Mouse (Mus musculus) testis, postnatal 10 days (tissue): ENCODE results near the gene 9530053A07Rik.

Experiments
- DNase-seq: peaks from one replicate; pipeline ENCODE4 v3.0.0; 2021; ENCODE audit warnings: low spot score

9530053A07Rik gene

DNA sequence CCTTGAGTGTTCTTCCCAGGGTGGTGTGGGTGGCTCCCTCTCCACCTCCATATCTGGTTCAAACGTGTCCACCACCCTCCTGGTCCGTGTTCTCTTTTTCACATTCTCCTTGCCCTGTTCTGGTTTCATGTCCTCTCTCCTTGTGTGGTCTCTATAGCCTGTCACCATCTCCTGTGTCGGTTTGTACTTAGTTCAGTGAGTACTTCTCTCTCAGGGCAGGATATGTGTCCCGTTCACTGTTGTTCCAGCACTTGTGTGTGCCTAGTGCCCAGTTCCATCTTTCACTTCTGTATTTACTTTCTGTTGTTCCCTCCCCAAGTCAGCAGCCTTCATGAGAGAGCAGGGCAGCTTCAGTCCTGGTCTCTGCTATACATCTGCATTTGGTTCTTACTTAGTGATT is 46.1 kb downstream of the 9530053A07Rik start:
- DNase-seq = no peak

DNA sequence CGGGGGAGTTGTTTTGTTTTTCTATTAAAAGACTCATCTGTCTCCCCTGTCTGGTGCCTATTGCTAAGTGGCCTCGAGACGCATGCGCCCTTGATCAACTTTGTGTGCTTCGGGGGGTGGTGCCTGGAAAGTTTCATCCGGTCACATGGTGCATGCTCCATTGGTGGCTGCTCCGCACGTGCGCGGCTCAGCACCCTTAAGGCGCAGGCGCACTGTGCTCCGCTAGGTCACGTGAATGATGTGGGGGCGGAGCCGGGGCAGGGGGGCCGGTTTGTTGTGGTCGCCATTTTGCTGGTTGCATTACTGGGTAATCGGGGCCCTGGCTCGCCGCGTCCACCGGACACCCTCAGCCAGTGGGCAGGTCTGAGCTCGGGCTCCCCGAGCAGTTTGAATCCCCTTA is 50.0 kb downstream of the 9530053A07Rik start, which contains the start of gene Dyrk1b:
Gene Dyrk1b (plus strand): TSS at position 242 of the 400 bp plus-strand sequence.
- DNase-seq = peak; percentile 99

DNA sequence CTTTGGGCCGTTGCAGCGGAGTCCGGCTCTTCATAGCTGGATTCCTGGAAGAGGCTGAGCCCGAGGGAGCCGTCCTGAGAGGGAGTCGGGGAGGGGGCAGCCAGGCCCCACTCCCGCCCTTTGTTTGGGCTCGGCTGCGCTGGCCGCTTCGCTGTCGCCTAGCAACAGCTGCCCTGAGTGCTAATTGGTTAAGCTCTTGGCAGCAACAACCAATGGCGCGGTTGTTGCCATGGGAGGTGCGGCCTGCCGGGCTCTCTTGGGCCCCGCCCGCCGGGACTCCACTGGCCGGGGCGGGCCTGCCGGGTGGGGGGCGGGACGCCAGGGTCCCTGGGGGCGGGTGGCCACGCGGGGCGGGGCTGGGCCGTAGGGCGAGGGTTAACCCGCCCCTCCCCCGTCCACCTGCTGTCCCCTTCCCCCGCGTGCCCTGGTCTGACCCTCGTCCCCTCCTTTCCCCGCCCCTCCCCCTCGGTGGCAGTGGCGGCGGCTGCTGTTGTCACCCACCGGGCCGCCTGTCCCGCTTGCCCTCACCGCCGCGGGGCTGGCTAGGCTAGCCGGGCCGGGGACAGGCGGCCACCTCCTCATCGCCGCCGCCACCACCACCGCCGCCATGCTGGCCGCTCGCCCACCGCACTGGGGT is 50.6 kb downstream of the 9530053A07Rik start:
- peak; percentile 94 for DNase-seq

DNA sequence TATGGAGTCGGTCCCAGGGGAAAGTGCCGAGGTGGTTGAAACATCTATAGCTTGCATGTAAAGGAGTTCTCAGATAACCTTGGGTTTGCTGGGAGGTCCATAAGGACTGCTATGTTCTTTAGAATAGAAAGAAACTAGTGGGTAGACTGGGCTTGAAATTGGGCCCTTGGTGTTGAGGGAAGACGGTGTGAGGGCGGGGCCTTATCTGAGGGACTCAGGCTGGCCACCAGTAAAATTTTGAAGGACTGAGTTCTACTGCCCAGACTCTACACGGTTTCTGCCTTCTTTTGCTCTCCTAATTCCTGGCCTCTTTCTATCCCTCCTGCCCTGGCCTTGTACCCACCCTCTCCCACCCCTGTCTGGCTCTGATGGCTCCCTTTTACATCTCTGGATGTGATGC is 51.6 kb downstream of the 9530053A07Rik start:
- DNase-seq = no peak

DNA sequence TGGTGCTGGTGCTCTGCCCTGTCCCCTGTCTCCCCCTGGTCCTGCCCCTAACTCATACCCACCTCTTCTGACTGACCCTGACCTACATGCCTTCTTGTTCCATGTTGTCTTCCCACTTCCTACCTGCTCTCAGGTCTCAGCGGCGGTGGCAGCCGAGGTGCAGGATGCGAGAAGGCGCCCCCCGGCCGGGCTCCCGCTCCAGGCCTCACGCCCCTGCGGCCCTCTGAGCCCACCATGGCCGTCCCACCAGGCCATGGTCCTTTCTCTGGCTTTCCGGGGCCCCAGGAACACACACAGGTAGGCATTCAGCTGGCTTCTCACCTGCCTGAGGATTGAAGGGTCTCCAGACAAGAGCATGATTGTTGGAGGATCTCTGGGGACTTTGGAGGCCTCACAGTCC is 52.1 kb downstream of the 9530053A07Rik start:
- DNase-seq = no peak

DNA sequence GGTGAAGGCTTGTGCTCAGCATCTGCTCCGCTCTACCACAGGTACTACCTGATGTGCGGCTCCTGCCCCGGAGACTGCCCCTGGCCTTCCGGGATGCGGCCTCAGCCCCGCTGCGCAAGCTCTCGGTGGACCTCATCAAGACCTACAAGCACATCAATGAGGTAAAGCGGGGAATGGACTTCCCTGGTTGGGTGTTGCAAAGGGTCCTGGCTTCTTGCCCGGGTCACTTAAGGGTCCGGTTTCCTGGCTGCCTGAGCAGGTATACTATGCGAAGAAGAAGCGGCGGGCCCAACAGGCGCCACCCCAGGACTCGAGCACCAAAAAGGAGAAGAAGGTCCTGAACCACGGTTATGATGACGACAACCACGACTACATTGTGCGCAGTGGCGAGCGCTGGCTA is 53.1 kb downstream of the 9530053A07Rik start:
- no peak for DNase-seq

DNA sequence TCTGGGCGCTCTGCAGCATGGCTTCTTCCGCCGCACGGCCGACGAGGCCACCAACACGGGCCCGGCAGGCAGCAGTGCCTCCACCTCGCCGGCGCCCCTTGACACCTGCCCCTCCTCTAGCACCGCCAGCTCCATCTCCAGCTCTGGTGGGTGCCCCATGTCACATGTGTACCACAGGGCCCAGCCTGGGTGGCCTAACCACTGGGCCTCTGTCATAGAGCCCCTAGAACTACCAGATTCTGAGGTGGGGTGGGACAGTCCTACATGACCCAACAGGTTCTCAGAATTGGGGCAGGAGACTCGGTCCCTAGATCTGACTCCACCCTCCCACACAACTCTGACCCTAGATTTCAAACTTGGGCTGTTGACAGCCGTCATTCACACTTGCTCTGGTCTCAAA is 56.6 kb downstream of the 9530053A07Rik start:
- no peak for DNase-seq

DNA sequence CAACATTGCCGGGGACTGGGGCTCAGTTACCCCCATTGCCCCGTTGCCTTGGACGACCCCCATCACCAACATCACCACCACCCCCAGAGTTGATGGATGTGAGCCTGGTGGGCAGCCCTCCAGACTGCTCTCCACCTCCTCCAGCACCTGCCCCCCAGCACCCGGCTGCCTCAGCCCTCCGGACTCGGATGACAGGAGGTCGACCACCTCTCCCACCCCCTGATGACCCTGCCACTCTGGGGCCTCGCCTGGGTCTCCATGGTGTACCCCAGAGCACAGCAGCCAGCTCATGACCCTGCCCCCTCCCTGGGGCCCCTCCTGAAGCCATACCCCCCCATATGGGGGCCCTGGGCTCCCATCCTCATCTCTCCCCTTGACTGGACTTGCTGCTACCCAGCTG is 57.4 kb downstream of the 9530053A07Rik start:
- DNase-seq = no peak

DNA sequence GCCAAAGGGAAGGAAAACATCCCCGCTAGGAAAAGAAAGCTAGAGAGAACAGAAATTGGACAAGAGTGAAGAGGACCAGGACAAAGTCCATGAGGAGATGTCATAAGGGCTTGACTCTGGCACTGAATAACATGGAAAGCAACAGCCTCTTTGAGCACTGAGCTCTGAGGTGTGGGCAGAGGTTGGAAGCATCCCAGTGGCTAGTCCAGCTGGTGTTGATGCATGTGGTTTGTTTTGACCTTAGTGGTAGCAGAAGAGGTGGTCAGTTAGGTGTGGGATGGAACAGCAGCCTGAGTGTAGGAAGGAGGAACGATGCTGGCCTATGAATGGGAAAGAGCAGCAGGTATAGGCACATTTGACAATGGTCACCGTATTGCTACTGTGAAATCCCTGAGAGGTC is 62.2 kb downstream of the 9530053A07Rik start:
- no peak for DNase-seq

DNA sequence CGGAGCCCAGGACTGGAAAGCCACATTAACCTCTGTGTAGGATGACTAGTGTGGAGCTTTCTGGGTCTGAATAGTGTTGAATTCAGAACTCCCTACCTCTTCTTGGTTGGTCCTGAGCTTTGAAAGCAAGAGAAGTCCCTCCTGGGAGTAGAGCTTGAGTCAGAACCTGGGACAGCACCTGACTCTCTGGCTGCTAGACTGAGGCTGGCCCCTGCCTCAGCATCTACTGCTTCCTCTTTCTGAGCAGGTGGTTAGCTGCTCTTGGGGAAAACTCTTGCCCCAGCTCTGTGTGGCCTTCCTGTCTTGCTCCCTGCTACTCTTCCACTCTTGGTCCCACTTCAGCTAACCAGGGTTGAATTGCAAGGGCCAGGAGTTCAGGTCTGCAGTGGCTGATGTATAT is 62.6 kb downstream of the 9530053A07Rik start:
- no peak for DNase-seq

DNA sequence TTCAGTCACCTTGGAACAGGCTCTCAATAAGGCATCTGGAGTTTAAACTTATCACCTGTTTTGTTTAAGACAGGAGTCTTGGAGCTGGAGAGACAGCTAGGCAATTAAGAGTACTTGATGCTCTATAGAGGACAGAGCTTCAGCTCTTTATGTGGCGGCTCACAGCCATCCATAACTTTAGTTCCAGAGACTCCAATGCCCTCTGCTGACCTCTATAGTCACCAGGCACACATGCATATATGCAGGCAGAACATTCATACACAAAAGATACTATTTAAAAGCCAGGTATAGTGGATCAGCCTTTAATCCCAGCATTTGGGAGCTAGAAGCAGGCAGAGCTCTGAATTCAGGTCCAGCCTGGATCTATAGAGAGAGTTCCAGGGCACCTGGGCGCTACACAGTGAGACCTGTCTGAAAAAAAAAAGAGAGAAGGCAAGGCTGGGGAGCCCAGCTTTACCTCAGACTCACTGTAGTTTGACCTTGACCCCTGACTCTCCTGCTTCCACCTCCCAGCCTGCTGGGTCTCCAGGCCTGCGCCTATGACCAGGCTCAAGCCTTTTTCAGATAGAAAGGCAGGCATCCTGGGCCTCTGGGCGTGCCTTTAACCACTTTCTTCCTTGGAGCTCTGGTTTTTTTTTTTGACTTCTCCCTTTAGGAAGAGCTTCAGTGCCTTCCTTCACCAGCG is 66.3 kb downstream of the 9530053A07Rik start:
- DNase-seq = no peak

DNA sequence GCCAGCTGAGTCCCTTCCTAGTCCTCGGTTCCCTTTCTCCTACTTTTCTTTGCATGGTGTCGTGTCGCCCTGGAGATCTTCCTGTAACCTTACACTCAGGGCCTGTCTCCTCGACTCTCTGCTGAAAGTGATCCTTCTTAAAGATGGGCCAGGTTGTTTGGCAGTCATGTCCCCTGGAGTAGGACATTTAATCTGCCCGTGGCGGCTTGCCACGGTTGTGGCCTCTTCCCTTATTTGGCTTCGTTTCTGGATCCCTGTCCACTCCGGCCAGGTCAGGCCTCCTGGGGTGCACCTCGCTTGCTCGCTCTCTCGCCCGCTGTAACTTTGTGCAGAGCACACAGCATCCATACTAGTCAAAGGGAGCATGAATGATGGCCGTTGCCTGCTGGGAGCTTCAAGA is 67.3 kb downstream of the 9530053A07Rik start:
- DNase-seq = no peak

DNA sequence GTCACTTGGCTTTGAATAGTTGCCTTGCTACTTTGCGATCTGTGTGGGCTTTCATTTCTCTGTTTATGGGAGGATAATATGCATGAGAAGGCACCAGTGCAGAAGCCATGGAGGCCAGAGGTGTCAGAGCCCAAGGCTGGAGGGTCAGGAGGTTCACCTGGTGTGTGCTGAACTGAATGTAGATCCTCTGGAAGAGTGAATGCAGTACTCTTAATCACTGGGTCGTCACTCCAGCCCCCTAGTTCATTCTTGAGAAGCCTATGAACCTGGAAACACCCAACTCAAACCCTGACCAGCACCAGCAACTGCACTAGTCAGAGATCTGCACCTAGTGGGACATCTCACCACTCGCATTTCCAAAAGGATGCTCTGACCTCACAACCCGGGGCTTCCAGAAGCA is 69.8 kb downstream of the 9530053A07Rik start:
- DNase-seq = no peak

DNA sequence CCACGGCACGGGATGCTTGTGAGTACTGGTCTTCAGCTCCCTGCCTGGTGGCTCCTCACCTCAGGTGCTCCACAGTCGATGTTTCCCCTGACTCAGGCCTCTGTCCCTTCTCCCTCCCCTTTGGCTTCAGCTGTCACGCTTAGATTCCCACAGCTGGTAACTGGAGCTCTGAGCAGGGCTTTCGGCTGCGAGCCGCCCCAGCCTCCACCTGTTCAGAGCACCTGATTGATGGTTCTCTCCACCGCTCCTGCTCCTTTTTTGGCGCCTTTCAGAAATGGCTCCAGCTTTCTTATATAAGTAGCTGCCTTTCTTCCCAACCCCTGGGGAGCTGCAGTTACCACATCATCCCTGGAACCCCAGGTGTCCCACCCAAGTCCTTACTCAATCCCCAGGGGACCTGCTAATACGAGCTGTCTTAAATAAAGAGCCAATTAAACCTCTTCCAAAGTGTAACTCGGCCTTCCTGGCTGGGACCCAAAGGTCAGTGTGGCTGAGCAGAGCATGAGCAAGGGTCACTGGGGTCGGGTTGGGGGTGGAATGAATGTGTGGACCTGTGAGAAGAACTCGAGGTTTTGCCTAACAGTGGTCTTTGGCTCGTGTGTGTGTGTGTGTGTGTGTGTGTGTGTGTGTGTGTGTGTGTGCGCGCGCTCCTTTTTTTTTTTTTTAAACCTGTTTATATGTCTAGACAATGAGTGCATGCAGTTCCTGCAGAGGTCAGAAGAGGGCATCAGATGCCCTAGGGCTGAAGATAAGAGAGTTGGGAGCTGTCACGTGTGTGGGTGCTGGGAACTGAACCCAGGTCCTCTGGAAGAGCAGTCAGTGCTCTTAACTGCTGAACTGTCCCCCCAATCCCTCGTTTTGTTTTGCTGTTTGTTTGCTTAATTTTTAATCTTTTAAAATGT is 74.2 kb downstream of the 9530053A07Rik start:
- no peak for DNase-seq

DNA sequence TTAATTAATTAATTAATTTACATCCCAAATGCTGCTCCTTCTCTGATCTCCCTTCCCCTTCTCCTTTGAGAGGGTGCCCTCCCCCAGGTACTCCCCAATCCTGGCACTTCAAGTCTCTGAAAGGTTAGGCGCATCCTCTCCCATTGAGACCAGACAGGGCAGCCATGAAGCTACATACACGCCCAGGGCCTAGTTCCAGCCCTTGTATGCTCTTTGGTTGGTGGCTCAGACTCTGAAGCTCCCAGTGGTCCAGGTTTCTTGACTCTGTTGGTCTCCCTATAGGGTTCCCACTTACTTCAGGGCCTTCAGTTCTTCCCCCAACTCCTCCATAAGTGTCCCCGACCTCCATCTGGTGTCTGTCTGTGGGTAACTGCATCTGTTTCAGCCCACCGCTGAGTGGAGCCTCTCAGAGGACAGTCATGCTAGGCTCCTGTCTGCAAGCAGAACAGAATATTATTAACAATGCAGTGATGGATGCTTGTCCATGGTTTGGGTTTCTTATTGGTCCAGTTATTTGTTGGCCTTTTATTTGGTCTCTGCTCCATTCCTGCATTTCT is 76.9 kb downstream of the 9530053A07Rik start:
- DNase-seq = no peak

DNA sequence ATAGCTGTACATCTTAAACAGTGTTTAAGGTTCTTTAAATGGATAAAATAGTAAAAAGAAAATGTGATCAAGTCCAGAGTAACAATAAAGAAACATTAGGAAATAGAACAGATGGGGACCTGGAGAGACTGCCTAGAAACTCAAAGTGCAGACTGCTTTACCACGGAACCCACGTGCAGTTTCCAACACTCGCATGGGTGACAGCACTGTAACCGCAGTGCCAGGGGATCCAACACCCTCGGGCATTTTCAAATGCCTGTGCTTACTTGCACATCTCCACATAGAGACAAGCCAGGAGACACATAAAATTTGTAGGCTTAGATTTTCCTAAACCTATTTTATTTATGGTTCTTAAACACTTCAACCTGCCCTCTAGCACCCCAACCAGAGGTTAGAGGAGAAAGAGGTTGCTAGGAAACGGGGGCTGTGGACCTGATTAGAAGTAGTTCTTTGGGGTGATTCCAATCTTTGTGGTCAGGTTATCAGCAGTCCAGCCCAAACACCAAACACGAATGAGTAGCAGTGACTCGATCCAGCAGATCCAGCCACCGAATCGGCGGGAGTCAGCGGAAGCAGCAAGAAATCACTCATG is 79.2 kb downstream of the 9530053A07Rik start:
- DNase-seq = peak; percentile 31

DNA sequence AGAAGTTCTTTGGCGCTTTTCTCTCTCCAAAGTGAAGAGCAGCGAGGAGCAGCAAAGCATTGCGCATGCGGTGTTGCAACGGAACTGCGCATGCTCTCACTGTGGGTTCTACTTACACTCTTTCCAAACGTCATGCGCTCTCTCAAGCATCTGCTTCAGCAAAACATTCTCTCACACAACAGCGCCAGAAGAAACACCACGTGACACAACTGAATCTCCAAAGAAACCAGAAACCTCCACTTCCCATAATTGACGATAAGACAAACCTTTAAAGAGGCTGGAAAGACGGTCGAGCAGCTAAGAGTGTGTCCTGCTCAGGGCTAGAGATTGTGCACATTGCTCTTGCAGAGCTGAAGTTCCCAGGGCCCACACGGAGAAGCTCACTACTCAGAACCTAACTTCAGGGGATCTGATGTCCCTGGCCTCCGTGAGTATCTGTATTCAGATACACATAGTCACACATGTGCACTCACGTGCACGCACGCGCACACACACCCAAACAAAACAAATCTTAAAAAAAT is 79.8 kb downstream of the 9530053A07Rik start:
- peak; percentile 65 for DNase-seq

DNA sequence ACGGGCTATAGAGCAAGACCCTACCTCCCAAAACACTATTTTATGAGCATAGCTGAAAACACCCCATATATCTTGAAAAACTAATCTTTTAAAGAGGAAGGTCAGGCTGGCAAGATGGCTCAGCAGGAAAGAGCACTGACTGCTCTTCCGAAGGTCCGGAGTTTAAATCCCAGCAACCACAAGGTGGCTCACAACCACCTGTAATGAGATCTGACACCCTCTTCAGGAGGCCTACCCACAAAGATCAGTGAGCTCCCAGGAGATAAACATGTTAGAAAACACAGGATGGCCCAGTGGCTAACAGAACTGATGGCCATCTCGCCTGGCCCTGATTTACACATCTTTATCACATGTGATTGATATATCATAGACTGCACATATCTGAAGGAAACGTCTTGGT is 81.5 kb downstream of the 9530053A07Rik start:
- peak; percentile 42 for DNase-seq

DNA sequence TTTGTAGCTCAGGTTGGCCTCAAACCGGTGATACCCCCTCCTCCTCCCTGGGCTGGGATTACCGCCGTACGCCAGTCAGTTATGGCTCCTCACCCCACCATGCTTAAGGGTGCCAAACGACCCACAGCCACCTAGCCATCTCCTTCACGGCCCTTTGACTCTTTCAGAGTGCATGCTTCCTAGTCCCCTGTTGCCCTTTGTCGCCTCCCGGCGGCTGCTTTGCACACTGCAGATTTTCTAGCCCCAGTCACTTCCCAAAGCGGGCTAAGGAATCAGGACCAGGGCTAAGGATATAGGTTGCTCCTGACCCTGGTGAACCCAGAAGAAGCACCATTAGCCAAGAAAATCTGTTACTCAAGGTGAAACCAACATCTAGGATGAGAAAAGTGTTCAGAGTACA is 84.9 kb downstream of the 9530053A07Rik start:
- DNase-seq = peak; percentile 87
